Mouse (Mus musculus): ENCODE data around the gene Endou.
A peak's percentile ranks its signal among the peaks of the same experiment; 100 is the strongest.

Gene Endou

DNA sequence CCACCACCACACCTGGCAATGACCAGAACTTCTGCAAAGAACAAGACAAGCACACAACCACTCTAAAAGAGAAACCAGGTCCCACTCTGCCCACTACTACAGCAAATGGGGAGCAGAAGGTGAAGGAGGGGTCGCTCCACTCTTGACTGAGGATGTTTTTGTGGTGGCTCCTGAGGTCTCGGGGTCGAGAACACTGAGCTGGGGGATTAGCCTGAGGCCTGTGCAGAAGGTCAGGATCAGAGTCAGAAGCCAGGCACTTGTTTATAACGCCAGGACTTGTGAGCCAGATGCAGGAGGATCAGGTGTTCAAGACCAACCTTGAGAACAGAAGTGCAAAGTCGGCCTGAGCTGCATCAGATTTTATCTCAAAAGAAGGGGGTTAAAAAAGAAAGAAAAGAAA lies 3.6 kb downstream of the Endou start:
- no peak for DNase-seq (ENCODE audit: low spot score in 2 of 2)

DNA sequence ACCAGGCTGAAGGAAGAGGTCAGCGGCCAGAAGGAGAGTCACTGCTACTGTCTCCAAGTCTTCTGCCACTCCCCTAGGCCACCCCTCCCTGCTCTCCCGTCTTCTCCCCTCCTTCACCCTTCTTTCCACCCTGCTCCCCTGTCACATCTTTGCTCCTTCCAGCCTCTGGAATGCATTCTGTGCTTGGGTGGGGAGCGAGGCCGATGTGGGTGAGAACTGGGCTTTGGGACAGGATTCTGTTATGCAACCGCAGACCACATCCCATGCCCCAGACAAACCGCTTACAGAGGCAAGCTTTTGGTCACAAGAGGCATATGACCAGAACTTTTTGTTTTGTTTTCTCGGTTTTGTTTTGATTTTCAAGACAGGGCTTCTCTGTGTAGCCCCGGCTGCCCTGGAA lies 4.1 kb downstream of the Endou start:
- peak; percentile 31 to 33 for DNase-seq (ENCODE audit: low spot score in 2 of 2)

DNA sequence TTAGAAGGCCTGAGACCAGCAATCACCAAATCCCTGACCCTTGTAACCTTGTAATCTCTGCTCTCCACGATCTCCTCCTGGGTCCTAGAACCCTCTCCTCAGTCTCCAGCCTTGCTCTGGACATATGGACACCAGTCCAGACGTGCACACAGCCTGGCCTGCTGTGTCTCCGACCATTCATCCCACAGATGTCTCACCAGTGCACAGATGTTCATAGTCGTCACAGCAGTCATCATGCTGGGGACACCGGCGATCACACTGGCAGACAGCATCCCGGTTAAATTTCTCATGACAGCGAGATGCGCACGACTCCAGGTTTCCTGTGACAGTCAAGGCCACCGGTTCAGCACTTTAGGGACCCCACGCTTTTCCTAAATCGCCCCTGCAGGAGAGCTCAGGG lies 4.8 kb downstream of the Endou start:
- DNase-seq (ENCODE audit: low spot score in 2 of 2), result no peak

DNA sequence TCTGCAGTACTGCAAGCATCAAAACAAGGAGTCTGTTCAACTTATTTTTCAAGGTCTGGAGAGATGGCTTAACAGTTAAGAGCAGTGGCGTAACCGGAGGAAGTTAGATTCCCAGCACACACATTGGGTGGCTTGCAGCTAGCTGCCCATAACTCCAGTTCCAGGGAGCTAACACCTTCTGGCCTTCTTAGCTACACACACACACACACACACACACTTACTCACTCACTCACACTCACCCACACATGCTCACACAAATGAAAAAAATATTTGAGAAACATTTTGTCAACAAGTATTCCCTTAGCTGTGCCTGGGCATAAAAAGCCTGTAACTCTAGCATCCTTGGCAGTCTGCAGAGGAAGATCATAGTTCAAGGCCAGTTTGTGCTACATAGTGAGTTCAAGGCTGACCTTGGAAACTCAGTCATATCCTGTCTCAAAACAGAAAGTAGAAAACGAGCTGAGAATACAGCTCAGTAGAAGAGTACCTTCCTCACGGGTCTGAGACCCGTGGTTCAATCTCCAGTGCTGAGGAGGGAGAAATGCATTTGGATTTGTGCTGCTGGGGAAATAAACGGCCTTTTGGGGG lies 5.8 kb downstream of the Endou start:
- DNase-seq (ENCODE audit: low spot score in 2 of 2), result no peak

DNA sequence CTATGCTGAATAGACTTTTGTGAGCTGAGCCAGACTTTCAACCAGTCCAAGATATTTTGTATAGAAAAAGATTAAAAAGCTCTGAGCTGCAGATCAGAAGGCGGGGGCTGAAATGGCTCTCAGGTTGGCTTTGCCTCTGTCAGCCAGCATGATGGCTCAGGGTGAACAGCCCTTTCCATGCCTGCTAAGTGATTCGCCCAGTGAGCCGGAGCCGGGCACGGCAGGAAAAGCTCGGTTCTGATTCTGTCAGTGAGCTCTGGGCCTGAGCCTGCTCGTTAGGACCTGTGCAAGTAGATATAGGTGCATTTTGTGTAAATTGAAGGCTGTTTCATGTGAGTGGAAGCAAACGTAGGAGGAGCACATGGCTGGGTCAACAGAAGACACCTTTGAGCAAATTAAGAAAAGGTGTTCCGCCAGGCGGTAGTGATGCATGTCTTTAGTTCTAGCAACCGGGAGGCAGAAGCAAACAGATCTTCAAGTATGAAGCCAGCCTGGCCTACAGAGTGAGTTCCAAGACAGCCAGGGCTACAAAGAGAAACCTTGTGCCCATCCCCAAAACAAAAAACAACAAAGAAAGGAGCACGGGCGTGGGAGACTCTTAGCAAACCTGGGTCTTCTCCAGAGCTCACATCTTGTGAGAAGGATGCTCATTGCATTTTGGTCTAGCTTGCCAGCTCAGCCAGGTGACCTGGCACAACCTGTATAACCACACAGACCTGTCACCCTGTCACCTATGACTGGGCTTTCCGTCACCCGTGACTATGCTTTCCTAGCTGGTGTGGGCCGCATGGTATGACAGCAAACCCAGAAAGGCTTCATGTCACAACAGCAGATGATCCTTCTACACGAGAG lies 6.6 kb downstream of the Endou start:
- DNase-seq (ENCODE audit: low spot score in 2 of 2), result no peak

DNA sequence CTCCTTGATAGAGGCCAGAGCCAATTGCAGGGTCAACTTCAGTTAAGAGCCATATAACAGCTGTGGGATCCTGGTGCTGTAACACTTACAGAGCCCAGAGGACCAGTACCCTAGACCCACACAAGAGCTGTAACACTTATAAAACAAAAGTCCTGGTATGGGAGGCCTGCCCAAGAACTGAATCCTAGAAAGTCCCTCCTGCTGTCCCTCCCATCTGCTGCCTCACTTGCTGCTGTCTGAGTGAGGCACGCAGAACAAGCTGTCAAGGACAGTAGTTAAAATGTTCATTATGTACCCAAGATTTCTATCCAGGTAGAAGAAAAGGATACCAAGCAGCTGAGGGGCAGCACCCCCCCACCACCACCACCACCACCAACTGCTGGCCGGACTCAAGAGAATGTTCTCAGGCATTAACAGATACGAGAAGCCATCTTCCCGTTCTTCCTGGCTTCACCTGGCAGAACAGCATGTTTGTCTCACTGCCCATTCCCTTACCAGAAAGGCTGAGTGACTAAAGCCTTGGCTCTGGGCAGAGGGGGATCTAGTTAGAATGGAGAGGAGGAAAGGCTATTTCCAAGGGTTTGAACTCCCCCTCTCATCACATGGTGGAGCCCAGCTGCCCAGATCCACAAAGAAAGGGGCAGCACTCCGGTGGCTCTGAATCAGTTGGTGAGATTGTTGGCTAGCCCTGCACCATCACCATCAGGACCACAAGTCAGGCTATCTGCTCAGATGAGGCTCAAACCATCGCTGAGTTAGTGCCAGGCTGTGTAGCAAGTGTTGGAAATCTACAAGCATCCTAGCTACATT lies 7.4 kb downstream of the Endou start:
- no peak for DNase-seq (ENCODE audit: low spot score in 2 of 2)

DNA sequence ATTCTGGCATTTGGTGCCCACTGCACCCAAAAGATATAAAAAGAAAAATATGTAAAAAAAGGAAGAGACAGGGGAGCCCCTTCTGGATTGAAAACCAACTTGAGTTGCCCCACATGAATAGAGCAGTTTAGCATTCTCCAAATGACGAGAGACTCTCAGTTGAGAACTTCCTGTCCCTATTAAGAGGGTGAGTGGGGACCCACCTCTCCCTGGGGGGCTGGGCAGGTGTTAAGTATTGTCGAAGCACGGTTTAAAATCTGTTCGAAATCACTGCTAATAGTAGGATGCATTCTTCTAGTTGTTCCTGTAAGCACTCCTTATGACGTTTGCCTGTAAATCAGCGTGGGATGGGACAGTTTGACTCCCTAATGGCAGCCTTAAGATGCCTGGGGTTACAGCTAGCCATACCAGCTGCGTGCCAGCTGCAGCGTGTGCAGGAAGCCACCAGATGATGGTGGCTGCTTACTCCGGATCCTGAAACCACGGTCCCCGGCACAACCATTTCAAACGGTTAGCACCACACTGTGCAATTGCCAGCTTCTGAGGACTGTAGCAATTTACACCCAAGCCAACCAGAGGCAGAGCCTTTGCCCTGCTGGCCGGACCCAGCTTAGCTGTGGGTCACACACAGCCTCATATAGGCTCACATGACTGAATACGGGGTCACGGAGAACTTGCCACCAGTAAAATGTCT lies 10.0 kb downstream of the Endou start:
- peak in 1 of 2 experiments; percentile 15 for DNase-seq (ENCODE audit: low spot score in 2 of 2)

DNA sequence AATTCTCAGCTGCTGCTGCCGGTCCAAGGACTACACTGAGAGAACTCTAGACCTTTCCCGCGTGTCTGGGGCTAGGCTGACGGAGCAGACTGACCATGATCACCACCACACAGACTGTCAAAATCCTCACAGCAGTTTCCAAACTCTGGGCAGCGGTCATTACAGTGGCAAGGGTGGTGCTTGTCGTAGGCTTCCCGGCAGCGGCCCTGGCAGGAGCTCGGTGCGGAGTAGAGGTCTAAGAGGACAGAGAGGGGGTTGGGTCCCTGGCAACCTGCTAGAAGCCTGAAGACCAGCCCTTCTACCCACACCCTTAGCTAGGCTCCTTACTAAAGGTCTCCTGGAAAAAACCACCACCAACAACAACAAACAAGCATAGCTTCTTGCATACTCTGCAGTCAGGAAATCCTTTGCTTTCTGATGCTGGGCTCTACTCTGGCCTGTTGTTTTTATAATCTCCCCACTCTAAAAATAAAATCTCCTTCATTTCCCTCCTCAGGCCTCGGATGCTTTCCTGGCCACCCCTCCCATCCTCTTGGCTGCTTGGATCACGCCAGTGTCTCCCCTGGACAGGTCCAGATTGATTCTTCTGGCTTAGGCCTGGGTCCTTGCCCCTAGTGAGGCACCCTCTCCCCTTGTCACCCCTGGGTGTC lies 11.0 kb downstream of the Endou start:
- no peak for DNase-seq (ENCODE audit: low spot score in 2 of 2)

DNA sequence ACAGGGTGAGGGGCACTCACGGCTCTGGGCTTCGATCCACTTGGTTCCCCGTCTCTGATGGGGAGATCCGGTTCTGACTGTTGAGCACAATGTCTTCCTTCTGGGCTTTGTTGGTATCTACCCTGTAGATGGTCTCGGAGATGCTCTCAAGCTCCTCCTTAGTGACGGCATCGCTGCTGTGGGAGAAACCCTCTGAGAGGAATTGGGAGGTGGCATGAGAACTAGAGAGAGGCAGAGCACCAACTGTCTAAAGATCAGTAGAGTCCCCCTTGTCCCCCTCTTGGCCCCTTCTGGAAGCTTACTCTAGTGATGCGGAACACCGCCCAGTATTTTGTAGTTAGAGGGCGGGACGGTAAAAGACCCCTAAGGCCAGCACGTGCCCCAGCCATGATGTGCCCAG lies 11.6 kb downstream of the Endou start:
- no peak for DNase-seq (ENCODE audit: low spot score in 2 of 2)

DNA sequence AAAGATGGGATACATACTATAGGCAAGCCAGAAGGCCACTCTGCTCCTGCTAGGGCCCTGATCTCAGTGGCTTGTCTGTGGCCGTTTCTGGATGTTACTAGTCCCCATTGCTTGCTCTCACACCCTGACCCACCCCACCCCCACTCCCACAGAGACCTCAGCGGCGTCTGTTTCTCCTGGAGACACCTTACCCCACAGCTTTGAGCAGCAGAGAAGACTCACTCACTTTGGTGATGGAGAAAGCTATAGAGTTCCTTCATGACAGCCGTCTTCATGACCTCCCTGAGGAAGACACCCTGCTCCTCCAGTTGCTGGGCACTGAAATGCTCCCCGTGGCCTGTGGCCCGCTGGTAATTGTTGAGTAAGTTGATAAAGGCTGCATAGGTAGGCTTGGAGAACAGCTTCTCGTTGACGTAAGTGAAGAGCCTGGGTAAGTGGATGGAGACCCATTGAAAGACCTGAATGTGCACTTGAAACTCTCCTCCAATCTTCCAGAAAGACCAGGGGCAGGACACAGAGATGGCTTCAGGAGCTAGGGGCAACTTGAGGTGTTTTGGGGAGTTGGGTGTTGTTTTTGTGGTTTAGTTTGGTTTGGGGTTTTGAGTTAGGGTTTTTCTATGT lies 12.5 kb downstream of the Endou start:
- DNase-seq (ENCODE audit: low spot score in 2 of 2), result no peak

DNA sequence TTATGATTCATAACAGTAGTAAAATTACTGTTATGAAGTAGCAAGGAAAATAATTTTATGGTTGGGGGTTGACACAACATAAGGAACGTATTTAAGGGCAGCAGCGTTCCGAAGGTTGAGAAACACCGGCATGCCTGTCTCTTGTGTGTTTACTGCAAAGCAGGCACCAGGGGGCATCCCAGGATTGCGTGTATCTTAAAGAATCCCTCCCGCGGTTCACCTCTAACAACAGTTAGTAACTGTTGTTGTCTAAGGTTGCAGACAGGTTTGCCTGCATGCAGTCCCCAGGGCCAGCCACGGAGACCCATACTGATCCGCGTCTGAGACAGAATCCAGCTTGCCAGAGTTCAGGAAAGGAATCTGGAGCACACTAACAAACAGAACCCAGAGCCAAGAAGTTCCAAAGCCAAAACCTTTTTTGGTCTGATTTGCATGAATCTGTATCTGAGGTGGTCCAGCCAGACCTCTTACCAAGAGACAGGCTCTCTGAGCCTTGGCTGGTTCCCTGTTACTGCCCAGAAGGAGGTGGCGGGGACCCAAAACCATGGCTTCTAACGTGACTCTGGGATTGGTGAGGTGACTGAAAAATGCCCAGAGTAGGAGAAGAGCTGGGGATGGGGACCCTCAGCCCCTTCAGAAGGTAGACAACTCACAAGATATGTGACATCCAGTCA lies 13.1 kb downstream of the Endou start:
- peak; percentile 27 to 73 for DNase-seq (ENCODE audit: low spot score in 2 of 2)

DNA sequence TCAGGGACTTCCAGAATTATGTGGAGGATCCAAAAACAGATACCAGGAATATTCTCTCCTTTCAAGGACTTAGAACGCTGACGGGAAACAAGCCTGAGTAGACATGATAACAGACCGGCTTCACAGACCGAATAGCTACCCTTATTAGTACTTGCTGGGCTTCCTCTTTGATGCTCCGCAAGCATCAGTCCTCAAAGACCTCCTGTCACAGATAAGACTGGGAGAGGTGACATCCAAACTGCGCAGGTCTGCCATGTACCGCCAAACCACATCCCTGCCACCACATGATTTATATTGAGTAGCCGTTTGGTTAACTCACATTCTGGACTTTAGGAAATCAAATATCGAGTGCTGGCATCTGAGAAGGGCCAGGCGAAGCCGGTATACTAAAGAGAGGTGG lies 14.4 kb downstream of the Endou start:
- DNase-seq (ENCODE audit: low spot score in 2 of 2), result no peak

DNA sequence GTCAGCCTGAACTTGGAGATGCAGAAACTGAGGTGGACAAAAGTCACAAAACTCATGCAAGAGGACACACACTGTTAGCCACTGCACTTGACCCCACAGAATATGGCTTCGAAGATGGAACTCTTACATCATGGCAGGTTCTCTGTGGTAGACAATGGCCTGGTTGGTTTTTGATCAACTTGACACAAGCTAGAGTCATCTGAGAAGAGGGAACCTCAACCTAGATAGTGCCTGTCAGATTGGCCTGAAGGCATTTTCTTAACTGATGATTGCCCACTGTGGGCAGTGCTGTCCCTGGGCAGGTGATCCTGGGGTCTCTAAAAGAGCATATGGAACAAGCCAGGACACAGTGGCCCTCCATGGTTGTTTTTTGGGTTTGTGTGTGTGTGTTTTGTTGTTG lies 15.4 kb downstream of the Endou start:
- DNase-seq (ENCODE audit: low spot score in 2 of 2), result no peak

DNA sequence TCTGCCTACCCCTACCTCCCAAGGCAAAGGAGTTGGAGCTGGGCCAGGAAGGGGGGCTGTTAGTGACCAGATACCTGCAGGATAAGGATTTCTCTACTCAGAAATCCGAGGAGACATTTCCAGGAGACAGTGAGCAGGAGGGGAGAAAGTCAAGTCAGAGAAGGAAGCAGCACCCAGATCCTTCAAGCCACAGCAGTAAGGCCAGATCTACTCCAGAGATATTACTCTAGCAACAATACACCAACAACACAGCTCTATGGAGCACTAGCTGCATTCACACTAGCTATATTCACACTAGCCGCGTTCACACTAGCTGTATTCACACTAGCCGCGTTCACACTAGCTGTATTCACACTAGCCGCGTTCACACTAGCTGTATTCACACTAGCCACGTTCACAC lies 16.1 kb downstream of the Endou start:
- no peak for DNase-seq (ENCODE audit: low spot score in 2 of 2)

DNA sequence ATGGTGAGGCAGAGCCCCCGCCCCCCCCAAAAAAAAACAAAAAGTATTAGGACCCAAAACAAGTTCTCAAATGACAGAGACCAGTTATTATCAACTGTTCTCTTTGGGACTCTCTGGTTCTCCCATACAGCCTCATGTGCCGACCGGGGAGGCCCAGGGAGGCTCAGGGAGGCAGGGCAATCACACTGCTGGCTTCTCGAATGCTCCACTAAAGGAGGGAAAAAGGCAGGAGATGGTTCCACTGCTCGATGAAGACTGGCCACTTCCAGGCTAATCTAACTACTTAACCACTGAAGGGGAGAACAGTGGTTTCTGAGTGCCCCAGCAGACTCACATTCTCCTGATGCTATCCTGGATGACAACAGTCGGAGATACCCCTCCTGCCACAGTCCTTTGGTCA lies 18.6 kb downstream of the Endou start:
- no peak for DNase-seq (ENCODE audit: low spot score in 2 of 2)

DNA sequence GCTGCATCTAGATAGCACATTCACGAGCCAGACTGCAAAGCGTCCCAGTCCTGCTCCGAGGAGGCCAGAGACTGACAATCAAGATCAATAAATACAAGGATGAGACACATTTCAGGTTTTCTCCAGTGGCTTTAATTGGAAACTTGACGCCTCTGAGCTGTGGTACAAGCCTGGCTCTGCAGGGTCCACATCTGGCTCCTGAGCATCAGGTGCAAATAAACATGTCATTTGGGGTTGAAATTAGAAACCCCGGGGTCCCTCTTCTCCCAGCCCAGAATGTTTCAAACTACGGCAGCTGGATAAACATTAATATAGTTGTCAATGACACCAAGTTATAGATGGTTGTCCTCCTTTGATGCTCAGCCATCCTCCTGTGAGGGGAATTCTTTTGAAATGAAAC lies 20.2 kb downstream of the Endou start:
- DNase-seq (ENCODE audit: low spot score in 2 of 2), result no peak

DNA sequence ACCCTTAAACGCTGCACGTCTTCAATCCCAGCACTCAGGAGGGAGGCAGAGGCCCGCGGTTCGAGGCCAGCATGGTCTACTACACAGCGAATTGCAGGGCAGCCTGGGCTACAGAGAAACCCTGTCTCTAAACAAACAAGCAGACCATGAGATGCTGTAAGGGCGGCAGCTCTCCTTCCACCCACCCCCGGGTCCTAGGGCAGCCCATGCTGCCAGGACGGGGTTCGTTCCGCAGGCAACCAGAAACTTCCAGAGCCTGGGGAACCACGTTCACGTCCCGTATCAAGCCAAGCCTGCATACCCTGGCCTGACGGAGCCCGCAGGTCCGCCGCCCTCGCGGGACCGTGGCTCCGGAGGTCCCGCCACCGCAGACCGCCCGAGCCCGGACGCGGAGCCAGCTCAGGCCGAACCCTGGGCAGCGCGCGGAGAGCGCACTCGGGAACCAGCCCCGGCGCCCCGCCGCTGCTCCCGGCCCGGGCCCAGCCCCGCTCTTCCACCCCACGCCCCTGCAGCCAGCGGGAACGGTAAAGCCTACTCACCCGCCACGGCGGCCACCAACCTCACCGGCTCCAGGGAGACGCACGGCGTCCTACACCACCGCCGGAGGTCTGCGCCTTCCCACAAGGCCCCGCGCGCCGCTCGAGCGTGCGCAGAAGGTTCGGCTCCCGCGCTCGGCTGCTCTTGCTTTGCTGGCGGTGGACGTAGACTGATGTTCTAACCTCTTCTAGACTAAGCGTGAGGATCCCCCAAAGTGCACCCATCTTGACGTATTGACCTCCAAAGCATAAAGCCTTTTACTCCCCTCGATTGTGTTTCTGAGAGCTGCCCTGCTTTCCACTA lies 25.7 kb downstream of the Endou start, which contains the start of gene Rpap3:
Gene Rpap3 (minus strand): TSS at position 615 of the 840 bp plus-strand sequence.
- DNase-seq (ENCODE audit: low spot score in 2 of 2), result peak; percentile 57 to 68

DNA sequence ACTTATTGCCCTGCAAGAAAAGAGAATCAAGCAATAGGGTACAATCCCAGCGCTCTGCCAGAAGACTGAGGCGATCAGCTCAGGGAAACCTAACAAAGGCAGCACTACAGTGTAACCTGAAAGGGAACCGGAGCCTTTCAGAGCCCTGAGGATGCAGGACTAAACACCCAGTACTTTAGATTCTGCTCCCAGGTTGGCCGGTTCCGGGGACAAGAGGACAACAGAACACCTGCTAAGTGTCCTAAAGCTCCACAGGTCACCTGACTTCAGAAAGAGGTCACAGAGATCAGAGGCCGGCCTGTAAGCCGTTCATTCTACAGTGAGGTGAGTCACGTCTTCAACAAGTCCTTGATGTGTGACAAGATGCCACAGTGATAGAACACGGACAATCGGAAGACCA lies 34.5 kb downstream of the Endou start:
- DNase-seq (ENCODE audit: low spot score in 2 of 2), result no peak

DNA sequence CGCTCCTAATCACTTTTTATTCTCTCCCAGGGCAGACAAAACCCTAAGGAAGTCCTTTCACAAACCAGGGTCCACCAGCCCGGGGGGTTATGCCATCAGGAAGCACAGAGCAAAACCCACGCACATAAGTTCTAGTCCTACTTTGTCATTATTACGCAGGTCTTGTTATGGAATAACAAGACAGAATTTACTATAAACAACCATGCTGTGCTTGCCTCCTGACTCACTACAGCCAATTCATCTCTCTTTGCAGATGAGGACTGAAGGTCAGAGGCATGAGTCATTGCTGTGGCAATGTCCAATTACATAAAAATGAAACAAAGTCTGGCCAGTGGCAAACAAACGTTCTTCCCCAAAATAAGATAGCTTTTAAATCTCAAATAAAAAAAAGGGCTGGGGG lies 37.7 kb downstream of the Endou start:
- DNase-seq (ENCODE audit: low spot score in 2 of 2), result no peak

DNA sequence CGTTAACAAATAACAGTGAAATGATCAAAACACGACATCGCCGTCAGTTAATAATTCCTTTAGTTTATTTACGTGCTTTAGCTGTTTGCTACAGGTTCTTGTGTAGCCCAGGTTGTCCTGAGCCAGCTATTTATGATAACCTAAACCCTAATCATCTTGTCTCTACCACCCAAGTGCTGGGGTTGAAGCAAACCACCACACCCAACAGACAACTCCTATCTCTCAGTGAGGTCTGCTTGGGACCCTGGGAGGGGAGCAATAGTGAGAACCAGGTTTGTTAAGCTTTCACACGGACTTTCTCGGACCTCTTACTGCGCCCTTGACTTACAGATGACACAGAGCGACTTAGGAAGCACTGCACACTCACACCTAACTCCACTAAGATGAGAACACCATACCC lies 47.0 kb downstream of the Endou start:
- no peak for DNase-seq (ENCODE audit: low spot score in 2 of 2)
